Mouse (Mus musculus): Measurements from ENCODE around the gene Dgcr6.

- TF ChIP-seq EP300 (optimal IDR thresholded peaks at IDR 0.05) (no peak), CTCF (IDR thresholded peaks at IDR 0.05; ENCODE audit: low read depth) (no peak)
Measured at GRCm38 (mm10) chr16:18037025-18037424, 15.6 kb upstream of the Dgcr6 start.
